Mouse (Mus musculus): ENCODE data around the gene Arhgap24.

Arhgap24 gene

GRCm38 (mm10) chr5:102577729-102578128, 96.5 kb downstream of the Arhgap24 start:
- no peak for DNase-seq (ENCODE audit: low read depth, low spot score)

- DNase-seq (ENCODE audit: low read depth, low spot score), result no peak
Measured at GRCm38 (mm10) chr5:102578431-102578830, 97.2 kb downstream of the Arhgap24 start.

GRCm38 (mm10) chr5:102582864-102583410, 101.7 kb downstream of the Arhgap24 start:
- DNase-seq (ENCODE audit: low read depth, low spot score), result no peak

- DNase-seq (ENCODE audit: low read depth, low spot score), result no peak
Measured at GRCm38 (mm10) chr5:102591422-102591821, 110.2 kb downstream of the Arhgap24 start.

GRCm38 (mm10) chr5:102593058-102593457, 111.9 kb downstream of the Arhgap24 start:
- DNase-seq (ENCODE audit: low read depth, low spot score), result no peak

- DNase-seq (ENCODE audit: low read depth, low spot score), result no peak
Measured at GRCm38 (mm10) chr5:102599102-102599501, 117.9 kb downstream of the Arhgap24 start.

GRCm38 (mm10) chr5:102613571-102613970, 132.4 kb downstream of the Arhgap24 start:
- peak; percentile 62 for DNase-seq (ENCODE audit: low read depth, low spot score)

GRCm38 (mm10) chr5:102614081-102614480, 132.9 kb downstream of the Arhgap24 start:
- peak; percentile 18 for DNase-seq (ENCODE audit: low read depth, low spot score)

GRCm38 (mm10) chr5:102615249-102615648, 134.1 kb downstream of the Arhgap24 start:
- DNase-seq (ENCODE audit: low read depth, low spot score), result peak; percentile 61

- DNase-seq (ENCODE audit: low read depth, low spot score), result no peak
Measured at GRCm38 (mm10) chr5:102621036-102621435, 139.8 kb downstream of the Arhgap24 start.

- no peak for DNase-seq (ENCODE audit: low read depth, low spot score)
Measured at GRCm38 (mm10) chr5:102623807-102624435, 142.7 kb downstream of the Arhgap24 start.

GRCm38 (mm10) chr5:102626671-102627070, 145.5 kb downstream of the Arhgap24 start:
- no peak for DNase-seq (ENCODE audit: low read depth, low spot score)

GRCm38 (mm10) chr5:102629362-102629771, 148.2 kb downstream of the Arhgap24 start:
- peak; percentile 98 for DNase-seq (ENCODE audit: low read depth, low spot score)

- no peak for DNase-seq (ENCODE audit: low read depth, low spot score)
Measured at GRCm38 (mm10) chr5:102635591-102635990, 154.4 kb downstream of the Arhgap24 start.

GRCm38 (mm10) chr5:102639782-102640559, 158.8 kb downstream of the Arhgap24 start:
- DNase-seq (ENCODE audit: low read depth, low spot score), result no peak

GRCm38 (mm10) chr5:102643364-102643763, 162.2 kb downstream of the Arhgap24 start:
- DNase-seq (ENCODE audit: low read depth, low spot score), result no peak

GRCm38 (mm10) chr5:102643820-102644219, 162.6 kb downstream of the Arhgap24 start:
- peak; percentile 15 for DNase-seq (ENCODE audit: low read depth, low spot score)

- DNase-seq (ENCODE audit: low read depth, low spot score), result no peak
Measured at GRCm38 (mm10) chr5:102659061-102659460, 177.9 kb downstream of the Arhgap24 start.

GRCm38 (mm10) chr5:102664988-102665726, 184.0 kb downstream of the Arhgap24 start:
- DNase-seq (ENCODE audit: low read depth, low spot score), result peak; percentile 75

GRCm38 (mm10) chr5:102666886-102667285, 185.7 kb downstream of the Arhgap24 start:
- no peak for DNase-seq (ENCODE audit: low read depth, low spot score)

GRCm38 (mm10) chr5:102667754-102668575, 186.8 kb downstream of the Arhgap24 start:
- no peak for DNase-seq (ENCODE audit: low read depth, low spot score)
